Mouse (Mus musculus) kidney, embryonic 15.5 days (tissue): ENCODE measurements around the gene Nkx1-1. TPM values are rescaled to one million over a fixed set of nuclear protein-coding genes. Genes with fewer than 3 reads are reported as not detected.

Source experiments
- ATAC-seq: fragments of 200-750 bp; cut with Nextera tagmentation; replicated peaks from 2 replicates; pipeline ENCODE4 v1.8.0; 2017; ENCODE audit warnings: moderate TSS enrichment; ENCODE audit not compliant: low FRiP score
- H3K27ac ChIP-seq: fragments of 300-500 bp; sonication (generic); 2 replicates; pipeline ENCODE4 v1.5.1; 2015; ENCODE audit warnings: mild to moderate bottlenecking, inconsistent platforms
- H3K27me3 ChIP-seq: fragments of 300-500 bp; sonication (generic); 2 replicates; pipeline ENCODE4 v1.6.1; 2015; ENCODE audit warnings: inconsistent platforms
- H3K36me3 ChIP-seq: fragments of 300-500 bp; sonication (generic); 2 replicates; pipeline ENCODE4 v1.6.1; 2015; ENCODE audit warnings: inconsistent platforms
- H3K4me1 ChIP-seq: fragments of 300-500 bp; sonication (generic); 2 replicates; pipeline ENCODE4 v1.6.1; 2015; ENCODE audit warnings: inconsistent platforms
- H3K4me2 ChIP-seq: fragments of 300-500 bp; sonication (generic); 2 replicates; pipeline ENCODE4 v1.6.1; 2015; ENCODE audit warnings: moderate library complexity, mild to moderate bottlenecking, inconsistent platforms
- H3K4me3 ChIP-seq: fragments of 300-500 bp; sonication (generic); replicated peaks from 2 replicates; pipeline ENCODE4 v1.5.1; 2015; ENCODE audit warnings: mild to moderate bottlenecking, inconsistent platforms
- H3K9ac ChIP-seq: fragments of 300-500 bp; sonication (generic); 2 replicates; pipeline ENCODE4 v1.6.1; 2015; ENCODE audit warnings: mild to moderate bottlenecking, inconsistent platforms
- H3K9me3 ChIP-seq: fragments of 300-500 bp; sonication (generic); replicated peaks from 2 replicates; pipeline ENCODE4 v1.6.1; 2016; ENCODE audit warnings: inconsistent platforms
- whole genome bisulfite sequencing: fragments of 180-500 bp; shearing (Covaris S2); methylation state at CpG from one replicate; pipeline ENCODE4 v1.1.7; 2015; ENCODE audit warnings: mixed read lengths; 5-methylcytosine and 5-hydroxymethylcytosine counted together
- polyA plus RNA-seq: library from polyadenylated mRNA; unstranded; fragments of >200 nt; fragmentation: Nextera tagmentation; extraction: Ambion mirVana; gene quantifications from 2 replicates; pipeline ENCODE4 v1.2.1, GENCODE M21; 2015

Nkx1-1 gene
- polyA plus RNA-seq, 1 experiment from 2014 or later, result not detected

- 93% methylated on average over 11 of the region's 11 CpGs for WGBS
- no peak overlapping the region for H3K9ac ChIP-seq
- H3K27ac ChIP-seq, result no peak overlapping the region
- H3K4me3 ChIP-seq, result no peak overlapping the region
- H3K4me2 ChIP-seq, result no peak overlapping the region
- H3K36me3 ChIP-seq, result peaks cover 23% of the 10 kb centered on the region
- ATAC-seq, result no peak
- no peaks in the 10 kb centered on the region for H3K27me3 ChIP-seq
- no peaks in the 10 kb centered on the region for H3K9me3 ChIP-seq
- no peaks in the 10 kb centered on the region for H3K4me1 ChIP-seq
Observed at GRCm38 (mm10) chr5:33395693-33396092, 38.1 kb downstream of the Nkx1-1 start.

GRCm38 (mm10) chr5:33393803-33394202 lies 40.0 kb downstream of the Nkx1-1 start:
- Histone ChIP-seq H3K4me3 (no peak overlapping the region), H3K4me1 (no peaks in the 10 kb centered on the region), H3K27ac (no peak overlapping the region), H3K9ac (no peak overlapping the region), H3K36me3 (peaks cover 37% of the 10 kb centered on the region), H3K9me3 (no peaks in the 10 kb centered on the region), H3K27me3 (no peaks in the 10 kb centered on the region), H3K4me2 (no peak overlapping the region)
- no peak; the same call in 1 of the 2 replicates for ATAC-seq
- WGBS, result 14% methylated on average over 7 of the region's 7 CpGs

- Histone ChIP-seq H3K9ac (no peak overlapping the region), H3K9me3 (no peaks in the 10 kb centered on the region), H3K4me2 (no peak overlapping the region), H3K36me3 (peaks cover 54% of the 10 kb centered on the region), H3K27ac (no peak overlapping the region), H3K4me1 (no peaks in the 10 kb centered on the region), H3K27me3 (no peaks in the 10 kb centered on the region), H3K4me3 (no peak overlapping the region)
- 87% methylated on average over 11 of the region's 11 CpGs for WGBS
- no peak for ATAC-seq
Observed at GRCm38 (mm10) chr5:33387550-33387949, 46.2 kb downstream of the Nkx1-1 start.

Other genes starting within 250 kb of the Nkx1-1 start
- gene Spon2, start 215.5 kb downstream of the Nkx1-1 start, polyA plus RNA-seq, result 6.0 and 13.2 TPM in 2 replicates
- 318 and 324 TPM in 2 replicates for gene Ctbp1, start 159.0 kb downstream of the Nkx1-1 start, polyA plus RNA-seq
- 131 and 135 TPM in 2 replicates for gene Maea, start 98.5 kb downstream of the Nkx1-1 start, polyA plus RNA-seq
- 8.5 and 9.4 TPM in 2 replicates for gene Uvssa, start 55.4 kb downstream of the Nkx1-1 start, polyA plus RNA-seq
- 54.5 and 60.4 TPM in 2 replicates for gene Fam53a, start 195.7 kb upstream of the Nkx1-1 start, polyA plus RNA-seq
- 0.36 and 0.79 TPM in 2 replicates for gene Gm9903, start 195.9 kb upstream of the Nkx1-1 start, polyA plus RNA-seq
- gene Slbp, start 218.6 kb upstream of the Nkx1-1 start, polyA plus RNA-seq, result 238 and 247 TPM in 2 replicates
- gene Tacc3, start 224.2 kb upstream of the Nkx1-1 start, polyA plus RNA-seq, result 192 and 195 TPM in 2 replicates
- 37.4 and 37.5 TPM in 2 replicates for gene Tmem129, start 224.4 kb upstream of the Nkx1-1 start, polyA plus RNA-seq